Mouse (Mus musculus): Measurements from ENCODE around the gene Myo18b. TPM values are rescaled to one million over a fixed set of nuclear protein-coding genes. Genes with fewer than 3 reads are reported as not detected.

Gene Myo18b
- polyA plus RNA-seq, 1 experiment from 2014 or later, result 0.40 TPM

DNA sequence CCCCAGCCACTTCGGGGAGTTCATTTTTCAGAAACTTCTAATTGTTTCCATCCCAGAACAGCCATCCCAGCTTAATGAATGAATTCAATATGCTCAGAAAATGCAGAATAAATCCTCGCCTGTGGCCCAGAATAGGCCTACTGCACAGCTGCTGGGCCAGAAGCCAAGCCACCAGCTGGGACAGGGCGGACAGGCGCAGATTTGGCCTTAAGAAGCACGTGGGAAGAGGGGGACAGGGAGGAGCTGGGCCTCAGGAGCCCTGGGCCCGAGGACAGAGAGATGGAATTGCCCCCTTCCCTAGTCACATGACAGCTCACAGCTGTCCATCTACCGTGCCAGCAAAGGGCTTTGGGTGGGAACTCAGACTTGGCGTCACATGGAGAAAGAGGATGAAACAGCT, 43.0 kb downstream of the Myo18b start:
- Histone ChIP-seq H3K4me1 (ENCODE audit: control insufficient read depth, insufficient read depth, low read length) (peaks cover 17% of the 10 kb centered on the region), H3K27me3 (replicated peaks; ENCODE audit: control insufficient read depth, insufficient read depth, low read length) (no peaks in the 10 kb centered on the region), H3K36me3 (ENCODE audit: control insufficient read depth, insufficient read depth, low read length) (no peaks in the 10 kb centered on the region), H3K9ac (ENCODE audit: low read depth, low read length) (0 out of 2 replicates have a peak overlapping the region, but pooled peaks have one; percentile 14), H3K27ac (ENCODE audit: low read length) (peak overlapping the region; percentile 28; the same call in 1 of the 2 replicates), H3K4me2 (ENCODE audit: low read depth, low read length) (no peak overlapping the region), H3K9me3 (ENCODE audit: control insufficient read depth, low read length) (no peaks in the 10 kb centered on the region), H3K4me3 (ENCODE audit: low read length) (no peak overlapping the region)
- ATAC-seq, result peak; percentile 58
- WGBS, result 37% methylated on average over 8 of the region's 8 CpGs

DNA sequence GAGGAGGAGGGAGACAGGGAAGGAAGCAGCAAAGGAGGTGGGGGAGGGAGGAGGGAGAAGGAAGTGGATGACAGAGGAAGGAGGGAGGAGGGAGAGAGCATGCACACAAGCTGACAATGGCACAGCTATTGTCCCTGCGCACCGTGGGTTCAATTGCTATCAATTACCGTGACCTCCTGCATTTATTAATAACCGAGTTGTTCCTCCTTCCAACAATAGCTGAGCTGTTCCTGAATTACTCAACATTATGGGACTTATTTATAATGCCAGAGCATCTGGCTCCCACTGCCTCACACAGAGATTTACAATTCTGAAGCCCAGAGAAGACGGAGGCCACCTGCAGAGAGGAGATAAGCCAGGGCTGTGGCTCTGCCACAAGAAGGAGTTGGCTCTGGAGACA, 44.8 kb downstream of the Myo18b start:
- WGBS, result 19% methylated on average over 5 of the region's 5 CpGs
- Histone ChIP-seq H3K27ac (ENCODE audit: low read length) (peak overlapping the region; percentile 28; the same call in 1 of the 2 replicates), H3K9ac (ENCODE audit: low read depth, low read length) (no peak overlapping the region), H3K9me3 (ENCODE audit: control insufficient read depth, low read length) (no peaks in the 10 kb centered on the region), H3K27me3 (replicated peaks; ENCODE audit: control insufficient read depth, insufficient read depth, low read length) (no peaks in the 10 kb centered on the region), H3K4me1 (ENCODE audit: control insufficient read depth, insufficient read depth, low read length) (peaks cover 17% of the 10 kb centered on the region), H3K36me3 (ENCODE audit: control insufficient read depth, insufficient read depth, low read length) (no peaks in the 10 kb centered on the region), H3K4me2 (ENCODE audit: low read depth, low read length) (no peak overlapping the region), H3K4me3 (ENCODE audit: low read length) (no peak overlapping the region)
- ATAC-seq, result peak; percentile 39; the same call in 1 of the 2 replicates

DNA sequence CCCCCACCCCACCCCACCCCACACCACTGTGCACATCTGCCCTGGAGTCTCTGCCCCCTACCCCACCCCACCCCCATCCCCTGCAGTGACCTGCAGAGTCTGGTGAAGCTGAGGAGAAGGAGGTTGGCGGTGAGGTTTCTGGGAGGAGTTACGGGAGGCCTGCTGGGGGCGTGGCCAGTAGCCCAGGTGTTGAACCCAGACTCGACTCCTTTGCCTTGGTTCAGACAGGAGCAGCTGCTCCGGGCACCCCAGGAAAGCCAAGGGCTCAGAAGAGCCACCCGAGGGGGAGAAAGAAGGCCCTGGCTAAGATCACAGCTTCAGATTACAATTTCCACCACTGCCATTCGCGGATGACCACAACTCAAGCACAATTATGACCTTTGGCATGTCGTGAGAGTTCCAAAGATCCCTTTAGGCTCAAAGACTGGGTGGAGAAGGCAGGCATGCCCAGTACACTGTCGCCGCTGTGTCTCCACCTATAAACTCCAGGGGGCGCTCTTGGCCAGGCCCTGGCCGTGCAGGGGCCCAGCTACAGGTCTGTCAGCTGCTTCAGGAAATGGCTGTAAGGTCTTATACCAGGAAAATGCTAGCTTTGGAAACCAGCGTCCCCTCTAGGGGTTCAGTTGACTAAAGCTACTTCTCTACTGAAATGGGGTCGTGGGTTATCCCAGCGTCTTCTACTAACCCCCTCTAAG, 47.4 kb downstream of the Myo18b start:
- no peaks in the 10 kb centered on the region for H3K36me3 ChIP-seq (ENCODE audit: control insufficient read depth, insufficient read depth, low read length)
- no peaks in the 10 kb centered on the region for H3K9me3 ChIP-seq (ENCODE audit: control insufficient read depth, low read length)
- ATAC-seq, result peak; percentile 89
- H3K27me3 ChIP-seq (replicated peaks; ENCODE audit: control insufficient read depth, insufficient read depth, low read length), result no peaks in the 10 kb centered on the region
- 5% methylated on average over 16 of the region's 16 CpGs for WGBS
- H3K4me3 ChIP-seq (ENCODE audit: low read length), result peak overlapping the region; percentile 33
- H3K4me1 ChIP-seq (ENCODE audit: control insufficient read depth, insufficient read depth, low read length), result peaks cover 17% of the 10 kb centered on the region
- no peak overlapping the region for H3K27ac ChIP-seq (ENCODE audit: low read length)
- peak overlapping the region; percentile 30; the same call in 1 of the 2 replicates for H3K9ac ChIP-seq (ENCODE audit: low read depth, low read length)
- H3K4me2 ChIP-seq (ENCODE audit: low read depth, low read length), result peak overlapping the region; percentile 47

DNA sequence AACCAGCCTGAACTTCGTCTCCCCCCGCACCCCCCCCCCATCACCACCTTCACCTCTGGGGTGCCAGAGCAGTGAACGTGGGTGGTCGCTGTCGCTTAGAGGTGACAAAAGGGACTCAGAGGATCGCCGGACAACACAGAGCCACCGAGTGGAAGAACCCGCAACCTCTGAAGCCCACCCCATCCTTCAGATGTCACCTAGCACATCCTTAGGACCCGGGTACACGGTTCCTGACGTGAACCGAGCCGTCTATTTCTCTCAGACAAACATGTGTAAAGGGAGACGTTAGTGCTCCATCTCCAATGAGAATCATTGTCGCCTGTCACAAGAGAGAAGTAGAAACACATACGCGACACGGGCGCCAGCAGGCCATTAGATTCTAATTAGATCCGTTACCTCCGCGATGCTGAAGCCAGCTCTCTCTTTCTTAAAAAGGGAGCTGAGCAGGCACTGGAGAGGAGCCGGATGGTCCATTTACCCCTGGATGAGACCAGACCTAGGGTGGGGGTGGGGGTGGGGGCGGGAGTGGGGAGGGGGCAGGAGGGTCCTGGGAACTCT, 48.1 kb downstream of the Myo18b start:
- Histone ChIP-seq H3K4me3 (ENCODE audit: low read length) (no peak overlapping the region), H3K4me1 (ENCODE audit: control insufficient read depth, insufficient read depth, low read length) (peaks cover 13% of the 10 kb centered on the region), H3K36me3 (ENCODE audit: control insufficient read depth, insufficient read depth, low read length) (no peaks in the 10 kb centered on the region), H3K27ac (ENCODE audit: low read length) (no peak overlapping the region), H3K27me3 (replicated peaks; ENCODE audit: control insufficient read depth, insufficient read depth, low read length) (no peaks in the 10 kb centered on the region), H3K4me2 (ENCODE audit: low read depth, low read length) (peak overlapping the region; percentile 47), H3K9ac (ENCODE audit: low read depth, low read length) (no peak overlapping the region), H3K9me3 (ENCODE audit: control insufficient read depth, low read length) (no peaks in the 10 kb centered on the region)
- 22% methylated on average over 25 of the region's 25 CpGs for WGBS
- no peak for ATAC-seq

DNA sequence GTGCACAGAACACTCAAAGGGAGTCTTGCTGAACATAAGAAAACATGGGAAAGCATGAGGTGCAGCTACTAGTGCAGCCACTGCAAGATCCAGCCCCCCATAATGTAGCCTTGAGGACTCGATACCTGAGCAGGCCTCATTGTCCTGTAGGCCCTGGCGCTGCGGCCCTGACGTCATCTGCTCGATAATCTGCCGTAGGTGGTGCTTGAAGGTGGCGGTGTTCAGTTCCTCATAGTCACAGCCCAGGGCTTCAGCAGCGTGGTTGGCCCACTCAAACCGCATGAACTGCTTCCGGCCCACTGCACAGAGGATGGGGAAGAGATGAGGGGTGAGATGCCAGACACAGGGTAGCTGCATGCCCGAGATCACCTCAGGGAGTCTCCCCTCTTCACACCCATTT, 50.0 kb downstream of the Myo18b start:
- Histone ChIP-seq H3K27me3 (replicated peaks; ENCODE audit: control insufficient read depth, insufficient read depth, low read length) (no peaks in the 10 kb centered on the region), H3K4me3 (ENCODE audit: low read length) (no peak overlapping the region), H3K4me1 (ENCODE audit: control insufficient read depth, insufficient read depth, low read length) (peaks cover 3% of the 10 kb centered on the region; the same call in 1 of the 2 replicates), H3K4me2 (ENCODE audit: low read depth, low read length) (no peak overlapping the region), H3K9ac (ENCODE audit: low read depth, low read length) (no peak overlapping the region), H3K27ac (ENCODE audit: low read length) (no peak overlapping the region), H3K9me3 (ENCODE audit: control insufficient read depth, low read length) (no peaks in the 10 kb centered on the region), H3K36me3 (ENCODE audit: control insufficient read depth, insufficient read depth, low read length) (no peaks in the 10 kb centered on the region)
- WGBS, result 83% methylated on average over 11 of the region's 11 CpGs
- no peak for ATAC-seq

DNA sequence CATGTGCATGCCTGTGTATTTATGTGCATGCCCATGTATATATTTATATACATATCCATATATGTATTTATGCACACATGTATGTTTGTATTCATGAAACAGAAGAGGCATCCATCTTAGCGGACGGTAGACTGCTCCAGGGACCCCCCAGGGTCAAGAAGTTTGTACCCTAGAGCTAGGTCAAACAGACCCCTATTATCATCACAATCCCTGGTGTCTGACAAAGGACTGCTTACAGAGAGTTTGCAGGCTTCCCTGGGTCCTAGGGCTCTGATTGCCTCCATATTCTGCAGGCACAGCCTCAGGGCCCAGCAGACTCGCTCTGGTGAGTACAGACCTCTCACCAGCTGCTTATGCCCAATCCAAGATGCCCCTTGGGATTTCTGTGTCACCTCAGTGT, 51.7 kb downstream of the Myo18b start:
- Histone ChIP-seq H3K4me2 (ENCODE audit: low read depth, low read length) (no peak overlapping the region), H3K4me1 (ENCODE audit: control insufficient read depth, insufficient read depth, low read length) (peaks cover 3% of the 10 kb centered on the region; the same call in 1 of the 2 replicates), H3K27me3 (replicated peaks; ENCODE audit: control insufficient read depth, insufficient read depth, low read length) (no peaks in the 10 kb centered on the region), H3K27ac (ENCODE audit: low read length) (no peak overlapping the region), H3K4me3 (ENCODE audit: low read length) (no peak overlapping the region), H3K36me3 (ENCODE audit: control insufficient read depth, insufficient read depth, low read length) (no peaks in the 10 kb centered on the region), H3K9ac (ENCODE audit: low read depth, low read length) (no peak overlapping the region), H3K9me3 (ENCODE audit: control insufficient read depth, low read length) (no peaks in the 10 kb centered on the region)
- no peak for ATAC-seq
- WGBS, result 58% methylated on average over 3 of the region's 3 CpGs

DNA sequence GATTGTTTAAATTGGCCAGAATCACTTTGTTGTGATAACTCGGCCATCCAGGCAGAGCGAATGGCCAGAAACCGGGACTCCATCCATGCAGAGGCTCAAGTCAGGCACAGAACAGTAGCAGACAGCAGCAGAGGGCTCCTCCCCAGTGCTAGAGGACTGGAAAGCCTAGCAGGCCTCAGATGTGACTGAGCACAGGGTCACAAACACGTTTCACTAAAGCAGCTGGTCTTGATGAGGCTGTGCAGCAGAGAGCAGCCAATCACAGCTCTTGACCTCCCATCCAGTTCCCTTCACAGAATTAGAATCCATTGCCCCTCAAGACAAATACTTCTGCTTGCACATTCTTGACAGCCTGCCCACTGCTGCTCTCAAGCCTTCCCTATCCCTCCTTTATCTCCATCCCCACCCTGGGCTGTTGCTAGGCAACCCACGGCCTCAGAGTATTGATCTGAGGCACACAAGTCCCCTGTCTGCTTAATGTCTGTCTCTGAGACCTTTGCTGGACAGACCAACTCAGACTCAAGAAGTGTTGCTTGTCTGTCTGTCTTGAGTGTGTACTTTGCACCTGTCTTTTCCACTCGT, 52.4 kb downstream of the Myo18b start:
- H3K4me3 ChIP-seq (ENCODE audit: low read length), result no peak overlapping the region
- no peaks in the 10 kb centered on the region for H3K4me1 ChIP-seq (ENCODE audit: control insufficient read depth, insufficient read depth, low read length)
- no peaks in the 10 kb centered on the region for H3K9me3 ChIP-seq (ENCODE audit: control insufficient read depth, low read length)
- no peaks in the 10 kb centered on the region for H3K27me3 ChIP-seq (replicated peaks; ENCODE audit: control insufficient read depth, insufficient read depth, low read length)
- no peak overlapping the region for H3K9ac ChIP-seq (ENCODE audit: low read depth, low read length)
- WGBS, result 27% methylated on average over 6 of the region's 6 CpGs
- H3K36me3 ChIP-seq (ENCODE audit: control insufficient read depth, insufficient read depth, low read length), result no peaks in the 10 kb centered on the region
- ATAC-seq, result no peak
- H3K4me2 ChIP-seq (ENCODE audit: low read depth, low read length), result no peak overlapping the region
- no peak overlapping the region for H3K27ac ChIP-seq (ENCODE audit: low read length)

DNA sequence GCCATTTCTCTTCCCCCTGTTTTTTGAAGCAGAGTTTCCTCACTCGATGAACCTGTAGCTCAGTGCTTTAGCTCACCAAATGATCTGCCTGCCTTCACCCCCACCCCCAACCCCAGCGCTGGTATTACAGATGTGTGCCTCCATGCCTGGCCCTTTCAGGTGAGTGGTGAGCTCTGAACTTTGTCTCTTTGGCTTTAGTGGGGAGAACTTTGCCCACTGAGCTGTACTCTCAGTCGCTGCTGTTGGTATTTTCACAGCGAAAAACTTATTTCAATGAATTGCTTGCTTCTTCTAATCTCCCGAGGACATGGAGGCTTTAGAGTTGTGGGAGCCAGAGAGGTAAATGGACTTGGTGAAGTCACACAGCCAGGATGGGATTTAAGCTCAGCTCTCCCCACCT, 53.5 kb downstream of the Myo18b start:
- Histone ChIP-seq H3K27me3 (replicated peaks; ENCODE audit: control insufficient read depth, insufficient read depth, low read length) (no peaks in the 10 kb centered on the region), H3K4me2 (ENCODE audit: low read depth, low read length) (no peak overlapping the region), H3K36me3 (ENCODE audit: control insufficient read depth, insufficient read depth, low read length) (no peaks in the 10 kb centered on the region), H3K27ac (ENCODE audit: low read length) (no peak overlapping the region), H3K4me3 (ENCODE audit: low read length) (no peak overlapping the region), H3K4me1 (ENCODE audit: control insufficient read depth, insufficient read depth, low read length) (no peaks in the 10 kb centered on the region), H3K9ac (ENCODE audit: low read depth, low read length) (no peak overlapping the region), H3K9me3 (ENCODE audit: control insufficient read depth, low read length) (no peaks in the 10 kb centered on the region)
- ATAC-seq, result no peak
- WGBS, result 71% methylated on average over 5 of the region's 5 CpGs

DNA sequence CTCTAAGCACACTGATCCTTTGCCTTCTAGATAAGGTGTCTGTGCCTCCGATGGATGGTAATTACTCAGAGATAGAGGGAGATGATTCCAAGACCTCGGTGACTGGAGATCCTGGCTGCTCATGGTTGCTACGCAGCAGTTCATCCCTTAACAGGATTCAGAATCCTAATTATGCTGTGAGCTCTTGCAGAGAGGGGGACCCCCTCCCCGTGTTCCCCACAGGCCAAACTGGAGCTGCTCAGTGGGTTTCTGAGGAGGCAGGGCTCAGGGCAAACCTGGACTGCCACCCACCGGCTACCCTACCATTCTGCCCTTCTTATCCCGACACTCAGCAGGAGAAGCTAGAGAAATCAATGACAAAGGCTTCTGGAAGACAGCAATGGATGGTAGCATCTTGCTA, 54.3 kb downstream of the Myo18b start:
- Histone ChIP-seq H3K36me3 (ENCODE audit: control insufficient read depth, insufficient read depth, low read length) (no peaks in the 10 kb centered on the region), H3K4me2 (ENCODE audit: low read depth, low read length) (no peak overlapping the region), H3K27ac (ENCODE audit: low read length) (no peak overlapping the region), H3K4me3 (ENCODE audit: low read length) (no peak overlapping the region), H3K9ac (ENCODE audit: low read depth, low read length) (no peak overlapping the region), H3K9me3 (ENCODE audit: control insufficient read depth, low read length) (no peaks in the 10 kb centered on the region), H3K27me3 (replicated peaks; ENCODE audit: control insufficient read depth, insufficient read depth, low read length) (no peaks in the 10 kb centered on the region), H3K4me1 (ENCODE audit: control insufficient read depth, insufficient read depth, low read length) (no peaks in the 10 kb centered on the region)
- no peak for ATAC-seq
- WGBS, result 48% methylated on average over 6 of the region's 6 CpGs
